Mouse (Mus musculus) liver, adult 2 months (tissue): ENCODE data around the gene Zfp786.

Source experiments
- CTCF ChIP-seq: fragments of 200-500 bp; IDR thresholded peaks from 2 replicates; pipeline ENCODE4 v1.5.1; 2011; ENCODE audit warnings: low read depth, low read length, control low read depth
- POLR2A ChIP-seq: fragments of 200-500 bp; IDR thresholded peaks from 2 replicates; pipeline ENCODE4 v1.6.1; 2011; ENCODE audit warnings: low read length, control low read depth; ENCODE audit not compliant: insufficient read depth; ENCODE audit errors: extremely low read depth

DNA sequence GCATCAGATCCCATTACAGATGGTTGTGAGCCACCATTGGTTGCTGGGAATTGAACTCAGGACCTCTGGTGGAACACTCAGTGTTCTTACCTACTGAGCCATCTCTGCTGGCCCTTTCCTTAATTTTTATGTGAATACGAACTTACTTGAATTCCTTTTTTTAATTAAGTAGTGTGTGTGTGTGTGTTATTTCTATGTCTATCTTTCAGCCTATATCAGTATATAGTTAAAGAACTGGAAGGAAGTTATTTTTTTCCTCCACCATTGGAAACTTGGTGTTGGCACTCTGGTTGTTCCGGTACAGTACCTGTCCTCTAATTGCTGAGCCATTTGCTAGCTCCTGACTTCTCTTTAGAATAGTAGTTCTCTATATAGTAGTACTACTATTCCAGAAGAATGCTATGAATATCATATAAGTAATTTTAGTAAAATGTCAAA lies 50.1 kb downstream of the Zfp786 start:
- TF ChIP-seq POLR2A = no peak
- no peak for TF ChIP-seq CTCF
